Mouse (Mus musculus) megakaryocyte, embryonic 14.5 days (primary cell): ENCODE measurements at regions not wholly inside any gene's neighbourhood (a gene's known extent, or its start where the extent isn't known, plus 50 kb on each side); places are given as distances from the start of the nearest gene placed in this dataset.
"Not testable (repeated sequence)": the region's sequence is repeated elsewhere in the genome, so short reads cannot be mapped to it uniquely, and the experiment has no call there.

ENCODE experiments used
- FLI1 ChIP-seq: IDR thresholded peaks from 2 replicates; pipeline ENCODE4 v1.6.1; 2012; ENCODE audit warnings: low read length, inconsistent platforms, mixed read lengths
- GATA1 ChIP-seq: IDR thresholded peaks from 3 replicates; pipeline ENCODE4 v1.6.1; 2012; ENCODE audit warnings: mixed read lengths, low read length, inconsistent platforms, borderline replicate concordance

- TF ChIP-seq GATA1, FLI1: not testable (repeated sequence)
Measured at GRCm38 (mm10) chr12:29367741-29368106, 160.5 kb upstream of the Myt1l start.
